Mouse (Mus musculus) natural killer cell, adult 2 months (primary cell): Measurements from ENCODE around the gene Csrnp3.

Experiments
- DNase-seq, 2 experiments: peaks; one replicate each; pipeline ENCODE4 v3.0.0; 2022; ENCODE audit warnings: low spot score in 2 of 2

Gene Csrnp3

DNA sequence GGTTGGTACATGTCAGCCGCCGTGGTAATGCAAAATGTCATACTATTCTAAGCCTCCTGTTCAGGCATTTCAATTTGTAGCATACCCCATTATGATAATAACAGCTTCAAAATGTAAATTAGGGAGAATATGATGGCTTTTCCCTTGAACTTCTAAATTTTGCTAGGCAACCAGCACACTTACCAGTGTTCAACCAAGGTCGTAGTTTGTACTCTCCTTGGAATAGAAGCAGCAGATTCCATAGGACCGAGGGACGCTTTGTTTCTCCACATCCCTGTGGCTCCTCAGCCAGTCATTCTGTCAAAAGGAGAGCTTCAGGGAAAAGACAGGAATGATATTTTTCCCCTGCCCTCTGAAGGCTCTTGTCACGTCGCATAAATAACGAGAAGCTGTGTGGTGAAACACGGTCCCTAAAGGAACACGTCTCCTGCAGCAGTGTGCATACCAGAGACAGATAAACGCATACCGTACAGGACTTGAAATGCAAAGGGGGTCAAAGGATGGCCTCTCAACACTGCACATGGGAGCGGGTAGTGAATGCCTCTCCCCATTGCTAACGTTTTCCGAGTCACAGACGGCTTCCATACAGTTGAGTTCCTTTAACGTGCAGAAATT lies 108.3 kb downstream of the Csrnp3 start:
- no peak for DNase-seq

DNA sequence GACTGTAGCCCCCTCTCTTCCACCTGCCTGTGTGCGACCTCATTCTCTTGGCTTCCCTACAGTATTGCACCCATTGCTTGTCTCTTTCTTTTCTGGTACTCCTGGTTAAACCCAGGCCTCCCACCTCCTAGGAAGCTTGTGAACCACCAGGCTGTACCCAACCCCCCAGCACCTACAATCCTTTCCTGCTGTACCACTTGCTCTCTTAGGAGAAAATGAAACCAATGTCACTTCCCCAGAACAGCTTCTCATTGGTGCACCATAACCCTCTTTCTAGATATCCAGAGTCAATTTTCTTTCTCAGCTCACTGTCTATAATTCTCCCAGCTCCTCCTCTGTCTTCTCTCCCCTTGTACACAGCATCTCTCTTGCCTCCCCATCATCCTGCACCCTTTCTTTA lies 110.2 kb downstream of the Csrnp3 start:
- DNase-seq = no peak

DNA sequence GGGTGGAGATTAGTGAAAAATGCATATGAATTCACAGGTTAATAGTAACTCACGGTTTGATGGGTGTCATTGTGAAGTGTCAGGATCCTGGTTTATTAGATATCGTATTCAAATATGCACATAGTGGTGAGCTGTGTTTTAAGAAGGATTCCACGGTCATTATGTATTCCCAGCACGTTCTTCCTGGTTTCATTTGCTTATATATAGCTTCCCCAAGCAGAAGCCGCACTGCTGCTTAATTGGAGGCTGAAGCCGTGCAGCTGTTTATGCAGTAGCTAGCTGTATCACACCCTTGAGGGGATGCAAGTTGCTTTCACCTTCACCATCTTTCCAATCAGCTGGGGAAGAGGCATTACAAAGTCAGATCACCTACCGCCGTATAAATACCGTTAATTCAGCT lies 111.2 kb downstream of the Csrnp3 start:
- no peak for DNase-seq

DNA sequence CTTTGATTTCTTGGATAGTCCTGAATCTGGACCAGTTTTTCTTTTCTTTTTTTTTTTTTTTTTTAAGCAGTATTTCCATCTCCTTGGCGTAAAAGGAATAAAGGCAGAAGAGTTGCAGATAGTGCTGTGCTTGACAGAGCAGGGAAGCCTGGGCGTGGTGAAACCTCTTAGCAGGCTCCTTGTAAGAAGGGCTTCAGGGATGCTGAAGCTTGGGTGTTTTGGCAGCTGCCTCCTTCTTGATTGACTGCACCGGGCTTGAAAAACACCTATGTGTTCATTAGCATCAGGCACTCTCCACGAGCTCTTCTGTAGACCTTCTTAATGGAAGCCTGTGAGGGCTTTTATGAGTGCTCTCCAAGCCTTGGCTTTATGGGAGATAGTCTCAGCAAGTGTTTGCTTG lies 117.9 kb downstream of the Csrnp3 start:
- no peak for DNase-seq

DNA sequence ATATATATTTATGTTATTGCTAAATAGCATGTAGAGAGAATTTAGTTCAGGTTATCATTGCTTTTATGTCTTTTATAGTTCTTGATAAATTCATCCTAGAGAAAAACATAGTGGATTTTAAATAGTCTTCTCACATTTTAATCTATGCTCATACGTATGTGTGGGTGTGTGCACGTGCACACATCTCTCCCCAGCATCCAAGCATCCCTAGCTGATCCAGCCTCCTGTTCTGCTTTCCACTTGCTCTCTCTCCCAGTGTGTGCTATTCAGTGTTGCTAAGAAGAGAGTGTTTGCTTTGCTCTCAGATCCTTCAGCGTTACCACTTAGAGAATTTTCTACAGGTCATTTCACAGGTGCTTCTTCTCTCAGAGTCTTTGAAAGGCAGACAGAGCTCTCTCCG lies 123.2 kb downstream of the Csrnp3 start:
- no peak for DNase-seq

DNA sequence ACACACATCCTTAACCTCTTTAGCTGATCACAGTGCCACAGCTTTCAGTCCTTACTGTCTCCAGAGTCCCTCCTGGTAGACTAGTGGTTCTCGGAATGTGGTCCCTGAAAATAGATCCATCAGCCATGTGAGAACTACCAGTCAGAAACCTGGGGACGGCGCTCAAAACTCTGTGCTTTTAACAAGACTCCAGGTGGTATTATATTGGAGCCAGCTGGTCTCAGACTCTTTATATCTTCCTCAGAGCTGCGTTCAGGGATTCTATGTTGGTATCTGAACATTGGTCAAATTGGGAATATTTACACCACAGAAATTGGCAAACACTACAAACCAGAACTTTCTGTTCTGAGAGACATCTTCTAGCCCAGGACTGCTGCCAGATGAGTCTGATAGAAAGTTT lies 128.3 kb downstream of the Csrnp3 start:
- DNase-seq = no peak

DNA sequence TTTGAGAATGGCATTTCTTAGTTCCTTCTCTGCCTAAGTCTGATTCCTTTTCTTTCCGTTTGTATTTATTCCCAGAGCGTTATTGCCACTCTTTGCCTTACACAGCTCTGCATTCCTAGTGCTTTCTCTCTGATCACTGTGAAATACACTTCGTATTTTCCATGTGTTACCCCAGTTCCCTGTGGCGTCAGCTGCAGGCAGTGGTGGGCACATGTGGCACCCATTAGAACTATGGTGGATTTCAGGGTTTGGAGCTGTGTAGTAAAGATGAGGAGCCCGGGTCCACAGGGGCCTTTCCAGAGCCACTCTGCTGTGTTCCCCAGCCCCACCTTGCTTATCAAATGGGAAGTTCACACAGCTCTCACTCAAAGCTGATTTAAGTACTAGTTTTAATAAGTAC lies 129.8 kb downstream of the Csrnp3 start:
- DNase-seq = no peak

DNA sequence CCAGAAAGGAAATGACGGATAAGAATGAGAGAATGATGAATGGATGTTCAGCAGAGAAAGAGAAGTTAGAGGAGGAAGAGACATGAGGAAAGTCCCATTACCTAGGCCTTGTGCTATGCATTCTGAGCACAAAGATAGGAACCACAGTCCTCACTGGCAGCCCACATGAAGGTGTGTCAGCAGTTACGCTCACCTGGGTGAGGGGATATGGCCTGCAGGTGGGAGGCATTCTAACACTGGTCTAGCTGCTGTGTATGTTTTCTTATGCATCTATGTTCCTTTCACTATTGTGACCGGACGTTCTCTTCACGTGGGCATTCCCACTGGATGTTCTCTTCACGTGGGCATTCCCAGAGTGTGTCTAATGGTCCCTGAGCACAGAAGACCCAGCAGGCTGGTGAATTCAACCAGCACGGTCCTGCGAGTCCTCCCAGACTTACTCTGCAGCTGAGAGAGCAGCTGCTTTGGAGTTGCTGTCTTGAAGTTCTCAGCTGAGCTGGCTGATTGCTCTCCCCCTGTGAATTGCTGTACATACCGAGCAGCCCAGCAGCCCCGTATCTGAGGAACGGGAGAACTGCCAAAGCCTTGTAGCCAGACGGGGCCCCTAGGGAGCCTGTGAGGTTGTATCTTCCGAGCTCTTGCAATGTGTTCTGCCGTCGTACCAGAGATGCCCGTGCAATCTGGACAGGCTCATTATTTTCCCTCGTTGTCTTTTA lies 133.9 kb downstream of the Csrnp3 start:
- no peak for DNase-seq

DNA sequence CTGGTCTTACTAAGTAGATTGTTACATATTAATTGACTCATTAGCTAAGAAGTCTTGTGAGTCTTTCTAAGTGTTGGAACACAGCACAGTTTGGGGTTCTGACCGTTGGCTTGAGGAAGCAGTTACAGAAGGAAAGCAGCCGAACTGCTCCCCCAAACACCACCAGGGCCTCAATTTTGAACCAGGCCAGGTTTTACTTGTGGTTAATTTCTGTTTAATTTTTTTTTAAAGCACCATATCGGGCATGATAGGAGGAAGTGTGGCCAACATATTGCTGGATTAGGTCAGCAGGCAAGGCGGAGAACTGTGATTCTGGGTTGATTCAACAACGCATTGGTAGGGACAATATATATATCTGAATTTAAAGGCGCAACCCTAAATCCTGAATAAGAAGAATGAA lies 135.9 kb downstream of the Csrnp3 start:
- DNase-seq = no peak

DNA sequence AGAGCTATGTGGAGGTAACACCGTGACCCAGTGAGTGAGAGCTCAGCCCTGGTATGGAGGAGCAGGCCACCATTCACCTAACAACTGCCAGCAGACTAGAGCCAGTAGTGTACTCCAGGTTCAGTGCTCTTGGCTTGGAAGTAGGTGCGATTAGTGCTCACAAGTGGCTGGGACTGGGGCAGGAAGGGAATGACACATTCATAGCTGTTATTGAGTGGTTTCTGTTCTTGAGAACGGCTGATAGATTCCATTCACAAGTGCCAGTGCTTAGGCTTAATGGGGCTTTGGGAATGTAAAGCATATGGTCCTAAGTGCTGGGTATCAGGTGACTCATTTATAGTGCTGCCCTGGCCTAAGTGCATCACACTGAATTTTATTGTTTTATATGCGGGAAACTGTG lies 136.4 kb downstream of the Csrnp3 start:
- DNase-seq = no peak

DNA sequence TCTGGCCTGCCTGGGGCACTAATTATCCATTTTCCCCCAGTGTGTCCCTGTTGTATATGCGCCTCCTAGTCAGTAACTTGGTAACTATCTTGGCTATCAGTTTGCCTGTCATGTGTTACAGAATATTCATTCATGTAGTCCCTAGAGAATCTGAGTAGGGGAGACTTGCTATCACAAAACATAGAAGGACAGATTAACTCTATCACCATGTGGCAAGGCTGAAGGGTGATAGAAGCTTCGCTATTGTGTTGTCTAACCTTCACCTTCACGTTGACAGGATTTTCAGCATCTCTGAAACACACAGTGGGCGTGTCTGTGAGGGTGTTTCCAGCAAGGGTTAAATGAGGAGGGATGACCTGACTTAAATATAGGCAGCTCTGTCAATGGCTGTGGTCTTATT lies 140.1 kb downstream of the Csrnp3 start:
- no peak for DNase-seq

DNA sequence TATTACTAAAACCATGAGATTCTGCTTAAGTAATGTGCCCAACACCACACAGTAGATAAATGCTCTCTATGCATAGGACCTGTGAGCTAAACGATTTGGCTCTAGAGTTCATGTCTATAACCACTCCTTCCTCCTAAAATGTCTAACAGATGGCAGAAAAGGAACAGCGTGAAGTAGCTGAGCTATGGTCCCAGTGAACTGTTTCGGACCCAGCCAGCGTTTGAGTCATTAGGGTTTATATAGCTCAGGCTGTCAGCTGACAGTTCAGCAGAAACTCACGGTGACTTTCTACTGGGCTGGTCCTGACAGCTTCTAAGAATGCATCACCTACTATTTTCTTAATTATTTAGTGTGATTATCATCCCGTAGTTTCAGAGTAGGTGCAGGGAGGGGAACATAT lies 141.5 kb downstream of the Csrnp3 start:
- DNase-seq = no peak

DNA sequence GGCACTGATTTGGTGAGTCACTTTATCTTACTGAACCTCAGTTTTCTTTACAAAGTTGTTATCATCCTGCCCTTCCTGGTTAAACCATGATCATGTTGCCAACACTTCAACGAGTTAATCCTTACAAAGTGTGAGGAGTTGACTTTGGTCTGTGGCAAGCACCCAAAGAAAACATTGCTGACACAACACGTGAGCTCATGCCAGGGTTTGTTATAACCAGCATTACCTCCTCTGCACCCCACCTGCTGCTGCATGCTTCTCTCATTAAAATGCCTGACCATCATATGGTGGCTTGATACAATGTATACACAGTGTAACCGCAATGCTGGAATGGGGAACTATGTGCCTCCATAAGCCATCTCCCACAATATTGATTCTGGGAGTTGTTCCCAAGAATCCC lies 142.0 kb downstream of the Csrnp3 start:
- DNase-seq = no peak

DNA sequence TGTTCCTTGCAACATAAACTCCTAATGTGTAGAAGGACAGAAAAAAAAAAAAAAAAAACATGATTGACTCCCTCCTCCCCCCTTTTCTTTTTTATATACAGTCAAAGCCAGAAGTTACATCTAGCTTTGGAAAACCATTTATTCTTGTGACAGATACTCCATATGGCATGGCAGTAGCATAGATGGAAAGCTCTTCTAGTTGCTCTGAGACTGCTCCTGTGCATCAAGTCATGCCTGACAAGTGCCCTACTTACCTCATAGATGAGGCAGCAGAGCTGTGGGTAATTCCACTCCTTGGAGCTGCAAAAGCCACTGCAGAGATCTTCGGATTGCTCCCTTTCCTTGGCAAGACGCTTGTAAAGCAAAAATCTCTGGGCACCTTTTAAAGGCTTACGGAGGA lies 143.2 kb downstream of the Csrnp3 start:
- no peak for DNase-seq

DNA sequence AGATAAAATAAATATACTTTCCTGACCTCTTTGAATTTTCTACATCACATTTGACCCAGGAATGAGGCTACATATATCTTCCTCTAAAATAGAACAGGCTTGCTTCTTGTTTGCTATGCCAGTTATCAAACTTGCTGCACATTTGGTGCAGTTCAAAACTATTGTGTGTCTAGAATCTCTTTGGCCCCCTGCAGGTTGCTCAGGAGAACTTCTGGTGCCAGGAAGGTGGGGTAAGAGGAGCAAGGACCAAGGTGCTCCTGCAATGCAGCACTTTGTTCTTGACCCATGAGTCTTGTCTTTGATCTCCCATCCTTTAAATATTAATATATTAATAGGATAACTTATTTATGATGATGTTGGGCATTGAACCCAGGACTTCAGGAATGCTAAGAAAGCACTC lies 144.5 kb downstream of the Csrnp3 start:
- no peak for DNase-seq

DNA sequence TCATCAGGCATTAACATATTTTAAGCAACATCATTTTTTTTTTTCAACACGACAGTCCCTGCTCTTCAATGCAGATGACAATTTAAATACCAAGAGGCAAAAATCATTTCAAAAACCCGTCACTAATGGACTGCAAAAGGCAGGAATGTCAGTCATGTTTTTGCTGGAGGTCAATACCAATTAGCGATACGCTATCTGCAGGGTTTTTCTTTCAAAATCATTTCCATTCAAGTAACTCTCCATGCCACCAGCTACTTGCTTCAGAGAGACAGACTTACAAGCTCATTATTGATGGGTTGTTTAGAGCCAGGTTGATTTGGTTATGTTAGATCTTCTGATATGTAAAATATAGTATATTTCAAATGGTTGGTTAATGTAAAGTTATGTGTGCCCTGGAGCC lies 145.2 kb downstream of the Csrnp3 start:
- no peak for DNase-seq

DNA sequence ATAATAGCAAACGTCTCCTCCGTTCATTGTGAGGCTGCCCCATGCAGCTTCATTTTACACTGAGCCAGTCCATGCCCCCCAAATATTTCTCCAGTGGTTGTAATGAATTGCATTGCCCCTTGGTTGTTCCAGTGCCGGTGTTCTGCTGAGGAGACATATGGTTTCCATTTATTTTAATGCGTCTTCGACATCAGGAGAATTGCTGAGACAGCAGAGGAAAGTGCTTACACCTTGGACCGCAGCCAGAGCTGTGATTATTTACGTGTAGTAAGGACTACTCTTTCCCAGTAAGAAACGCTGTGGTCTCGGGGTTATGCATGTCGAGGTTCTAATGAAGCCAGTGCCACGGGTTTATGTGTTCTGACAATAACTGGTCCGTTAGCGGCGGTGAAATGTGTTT lies 147.8 kb downstream of the Csrnp3 start:
- no peak for DNase-seq

DNA sequence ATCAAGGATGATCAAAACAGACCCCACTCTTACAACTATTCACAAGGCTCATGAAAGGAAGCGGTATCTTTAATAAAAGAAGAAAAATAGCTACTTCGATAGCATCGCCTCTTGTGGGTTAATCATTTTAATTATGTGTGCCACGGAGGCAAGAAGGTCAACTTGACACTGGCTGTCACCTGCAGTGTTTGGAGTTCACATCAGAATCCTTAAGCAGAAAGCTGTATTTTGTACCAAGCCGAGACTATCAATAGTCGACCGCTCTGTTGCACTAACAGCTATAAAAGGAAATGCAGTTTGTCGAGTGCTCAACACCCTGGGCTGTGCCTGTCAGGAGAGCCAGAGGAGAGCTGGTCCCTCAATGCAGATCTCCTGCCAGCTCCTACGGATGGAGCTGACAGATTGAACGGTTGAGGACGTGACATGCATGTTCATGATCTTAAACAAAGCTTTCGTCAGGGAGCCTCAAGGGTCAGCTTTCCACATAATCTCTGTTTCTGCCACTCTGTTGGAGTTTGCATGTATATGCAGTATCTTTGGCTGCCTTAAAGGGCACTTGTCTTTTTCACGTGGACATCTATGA lies 149.4 kb downstream of the Csrnp3 start:
- DNase-seq = no peak

DNA sequence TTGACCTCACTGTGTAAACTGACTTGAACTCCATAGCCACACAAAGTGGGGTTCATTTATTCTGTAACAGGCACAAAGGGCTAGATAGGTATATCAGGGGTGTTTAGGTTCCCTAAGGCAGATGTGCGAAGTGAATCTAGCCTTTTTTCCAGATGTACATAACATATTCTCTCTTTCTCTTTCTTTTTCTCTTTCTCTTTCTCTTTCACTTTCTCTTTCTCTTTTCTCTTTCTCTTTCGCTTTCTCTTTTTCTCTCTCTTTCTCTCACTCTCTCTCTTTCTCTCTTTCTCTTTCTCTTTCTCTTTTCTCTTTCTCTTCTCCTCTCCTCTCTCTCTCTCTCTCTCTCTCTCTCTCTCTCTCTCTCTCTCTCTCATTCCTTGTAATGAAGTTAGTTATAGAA lies 153.2 kb downstream of the Csrnp3 start:
- no peak for DNase-seq

DNA sequence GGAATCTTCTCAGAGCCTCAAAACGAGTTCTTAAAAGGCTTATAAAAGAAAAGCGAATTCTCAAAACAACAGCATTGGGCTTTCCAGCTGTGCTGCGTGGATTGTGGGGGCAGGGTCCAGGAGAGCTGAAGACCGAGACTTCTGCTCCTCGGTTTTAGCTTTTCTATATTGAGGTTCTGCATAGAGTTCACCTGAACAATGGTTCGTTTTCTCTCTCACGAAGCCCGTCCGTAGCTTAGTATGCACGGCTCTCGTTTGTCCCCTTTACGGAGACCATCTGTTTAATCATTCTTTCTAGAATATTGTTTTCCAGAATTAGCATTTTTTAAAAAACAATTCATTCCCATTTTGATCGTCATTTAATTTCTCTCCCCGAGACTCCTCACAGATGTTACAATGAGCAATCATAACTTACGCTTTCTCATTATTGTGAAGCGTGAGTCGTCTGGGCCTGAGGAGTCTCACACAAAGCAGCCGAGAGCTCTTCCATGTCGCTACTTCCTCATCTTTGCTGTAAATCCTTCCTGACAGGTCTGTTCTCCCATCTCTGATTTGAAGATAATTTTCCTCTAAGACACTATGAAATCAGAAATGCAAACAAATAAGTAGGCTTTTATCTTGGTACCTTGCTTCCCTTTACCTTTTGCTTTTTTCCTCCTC lies 163.6 kb downstream of the Csrnp3 start:
- DNase-seq = no peak

DNA sequence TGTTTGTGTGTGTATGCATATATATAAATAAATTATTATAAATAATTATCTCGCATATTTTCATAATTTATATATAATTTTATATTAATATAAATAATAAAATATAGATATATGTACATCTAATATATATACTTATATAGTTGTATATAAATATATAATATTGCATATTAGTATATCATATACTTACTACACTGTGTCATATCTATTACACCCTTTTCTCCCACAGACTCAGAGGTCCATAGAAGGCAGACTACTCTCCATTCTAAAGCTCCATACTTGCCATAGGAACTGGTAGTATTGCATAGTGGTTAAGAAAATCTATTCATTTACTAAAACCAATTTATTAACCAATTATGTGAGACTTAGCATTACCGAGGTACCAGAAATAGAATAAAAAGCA lies 164.1 kb downstream of the Csrnp3 start:
- DNase-seq = no peak

DNA sequence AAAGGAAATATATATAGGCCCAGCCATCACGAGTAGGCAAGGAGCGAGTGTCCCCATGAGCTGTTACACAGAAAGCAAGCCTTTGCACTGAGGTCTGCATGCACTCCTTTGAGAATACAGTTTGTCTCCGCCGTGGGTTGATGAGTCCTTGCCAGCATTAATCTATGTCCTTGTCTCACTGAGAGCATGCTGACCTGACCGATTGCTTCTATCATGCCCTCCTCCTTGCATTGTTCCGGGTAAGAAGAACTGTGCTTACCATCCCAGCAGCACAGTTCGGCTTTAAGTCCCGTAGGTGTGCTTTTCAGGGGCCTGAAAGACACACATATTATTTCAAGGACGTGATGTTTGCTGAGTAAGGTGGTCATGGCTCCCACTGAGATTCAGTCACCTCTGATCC lies 173.1 kb downstream of the Csrnp3 start:
- DNase-seq = no peak

DNA sequence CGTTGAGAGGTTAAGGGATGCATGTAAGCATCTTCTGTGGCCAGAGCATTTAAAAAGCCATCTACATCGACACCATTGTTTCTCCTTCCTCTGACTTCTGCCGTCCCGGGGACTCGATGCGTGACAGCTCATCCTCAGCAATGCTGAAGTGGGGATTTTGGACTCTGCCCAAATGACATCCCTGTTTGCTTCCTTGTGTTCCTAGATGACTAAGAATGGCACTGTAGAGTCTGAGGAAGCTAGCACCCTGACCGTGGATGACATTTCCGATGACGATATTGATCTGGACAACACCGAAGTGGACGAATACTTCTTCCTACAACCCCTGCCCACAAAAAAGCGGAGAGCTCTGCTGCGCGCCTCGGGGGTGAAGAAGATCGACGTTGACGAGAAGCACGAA lies 173.7 kb downstream of the Csrnp3 start:
- no peak for DNase-seq
